Mouse (Mus musculus) cerebellum, adult (tissue): Measurements from ENCODE around the gene Serpinb2.
A peak's percentile ranks its signal among the peaks of the same experiment; 100 is the strongest.

Source experiments
- ATAC-seq: cut with Nextera tagmentation; 2 replicates; pipeline ENCODE4 v1.9.2; 2017; ENCODE audit warnings: mild to moderate bottlenecking, moderate library complexity, mixed read lengths; ENCODE audit not compliant: insufficient number of reproducible peaks, low FRiP score, low TSS enrichment

Gene Serpinb2

DNA sequence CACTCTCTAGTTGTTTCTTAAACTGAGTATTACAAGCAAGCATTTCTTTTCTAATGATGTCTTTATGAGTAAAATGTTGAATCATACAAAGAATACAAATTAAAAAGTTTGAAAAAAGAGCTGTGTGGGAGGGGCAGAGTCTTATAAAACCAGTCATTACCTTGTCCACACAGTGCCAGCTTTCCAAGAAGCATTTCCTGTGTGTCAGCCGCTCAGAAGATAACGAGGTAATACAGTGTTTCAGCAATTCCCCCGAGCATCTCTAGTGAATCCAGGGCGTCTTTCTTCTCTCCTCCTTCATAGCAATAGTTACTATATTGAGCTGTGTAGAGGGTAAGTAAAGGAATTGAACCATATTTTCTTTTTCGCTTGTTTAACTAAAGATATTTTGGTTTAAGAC is at the start of gene Serpinb2:
Serpinb2 (plus strand) TSS at position 172 of the 400 bp plus-strand sequence.
- peak; percentile 48; the same call in 1 of the 2 replicates for ATAC-seq

DNA sequence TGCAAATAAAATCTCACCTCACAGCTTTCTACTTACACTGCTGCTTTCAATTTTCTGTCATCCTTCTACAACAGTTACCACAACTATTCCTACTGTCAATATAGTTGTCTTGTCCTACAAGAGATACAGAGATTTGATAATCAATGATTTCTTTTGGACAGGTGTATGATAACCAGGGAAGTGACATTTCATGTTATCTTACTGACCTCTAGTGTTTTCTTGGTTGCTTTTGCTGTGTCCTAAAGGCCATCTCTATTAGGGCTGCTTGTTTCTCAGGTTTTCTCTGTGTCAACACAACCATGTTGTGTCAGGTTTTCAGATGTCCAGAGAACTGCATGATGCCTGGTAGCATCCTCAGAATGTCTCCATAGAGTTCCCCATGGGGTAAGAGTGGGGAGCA is 31.3 kb upstream of the Serpinb2 start:
- no peak for ATAC-seq

DNA sequence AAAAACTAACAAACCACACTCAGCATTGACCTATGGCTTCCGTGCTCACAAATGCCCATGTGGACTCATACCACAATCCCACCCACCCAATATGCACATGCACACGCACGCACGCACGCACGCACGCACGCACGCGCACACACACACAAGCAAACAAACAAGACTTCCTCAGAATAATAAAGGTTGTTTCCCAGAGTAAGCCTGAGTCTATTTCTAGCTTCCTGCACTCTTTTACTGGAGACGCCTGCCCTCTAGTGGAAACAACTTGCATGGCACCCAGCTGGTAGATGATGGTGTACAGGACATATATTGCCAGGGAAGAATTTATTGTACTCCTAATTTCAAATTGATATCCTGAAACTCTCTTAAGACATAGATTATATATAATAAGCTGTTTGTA is 29.8 kb upstream of the Serpinb2 start:
- ATAC-seq: peak; percentile 59

DNA sequence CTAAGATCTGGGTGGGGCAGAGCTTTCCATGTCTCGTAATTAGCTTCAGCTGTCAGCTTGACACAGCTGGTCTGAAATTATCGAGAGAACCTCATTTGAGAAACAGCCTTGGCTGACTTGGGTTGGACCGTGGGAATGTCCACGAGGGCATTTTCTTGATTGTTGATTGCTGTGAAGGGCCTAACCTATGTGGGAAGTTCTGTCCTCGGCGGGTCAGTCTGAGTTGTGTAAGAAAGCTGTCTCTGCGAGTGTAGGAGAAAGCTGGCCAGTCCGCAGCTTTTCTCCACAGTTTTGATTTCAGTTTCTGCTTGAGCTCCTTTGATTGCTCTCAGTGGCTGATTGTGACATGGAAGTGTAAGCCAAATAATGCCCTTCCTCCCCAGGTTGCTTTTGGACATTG is 21.6 kb upstream of the Serpinb2 start:
- ATAC-seq: no peak

DNA sequence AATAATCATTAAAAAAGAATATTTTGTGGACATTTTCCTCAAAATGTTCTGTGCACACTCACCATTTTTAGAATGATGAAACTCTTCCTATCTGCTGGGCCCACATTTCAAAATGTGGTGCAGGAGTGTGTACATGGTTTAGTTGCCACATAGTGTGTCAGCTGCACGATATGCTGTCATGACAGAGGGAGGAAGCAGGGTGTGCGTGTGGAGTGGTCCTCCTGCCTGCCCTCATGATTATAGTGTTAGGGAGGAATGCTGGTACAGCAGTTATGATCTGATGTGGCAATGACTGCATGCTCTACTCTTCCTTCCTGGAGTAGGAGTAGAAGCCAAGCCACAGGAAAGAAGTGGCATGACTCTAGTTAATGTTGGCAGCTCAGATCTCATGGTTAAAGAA is 14.4 kb upstream of the Serpinb2 start:
- no peak for ATAC-seq

DNA sequence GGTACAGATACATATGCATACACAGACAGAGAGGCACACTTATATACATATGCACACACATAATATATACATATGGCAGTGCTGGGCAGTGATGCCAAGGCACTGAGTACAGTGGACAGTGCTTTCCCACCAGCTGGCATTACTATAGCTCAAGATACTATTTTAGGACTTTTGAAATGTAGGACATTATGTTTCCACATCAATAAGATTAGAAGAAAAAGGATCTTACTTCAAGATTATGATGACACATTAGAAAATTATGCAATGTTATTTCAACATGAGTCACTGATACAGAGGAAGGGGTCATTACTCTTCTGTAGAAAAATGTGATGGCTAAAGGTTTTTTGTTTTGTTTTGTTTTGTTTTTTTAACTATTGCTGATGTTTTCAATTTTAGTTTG is 9.2 kb upstream of the Serpinb2 start:
- no peak for ATAC-seq

DNA sequence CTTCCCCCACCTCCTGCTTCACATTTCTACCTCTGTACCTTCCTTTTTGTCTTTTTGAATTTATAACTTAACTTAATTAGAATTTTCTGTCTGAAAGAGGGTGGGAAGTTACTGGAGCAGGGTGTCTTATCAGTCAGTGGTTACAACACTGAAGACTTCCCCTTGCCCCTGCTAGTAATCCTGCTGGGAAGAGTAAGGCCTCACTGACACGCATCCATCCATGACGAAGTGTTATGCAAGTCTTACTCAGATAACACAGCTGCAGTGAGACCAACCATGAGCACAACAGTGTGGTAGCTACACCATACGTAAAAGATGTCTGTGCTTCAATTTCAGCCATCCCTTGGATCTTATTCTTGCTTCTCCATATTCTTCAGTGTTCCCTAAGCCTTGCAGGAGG is 7.9 kb upstream of the Serpinb2 start:
- no peak for ATAC-seq

DNA sequence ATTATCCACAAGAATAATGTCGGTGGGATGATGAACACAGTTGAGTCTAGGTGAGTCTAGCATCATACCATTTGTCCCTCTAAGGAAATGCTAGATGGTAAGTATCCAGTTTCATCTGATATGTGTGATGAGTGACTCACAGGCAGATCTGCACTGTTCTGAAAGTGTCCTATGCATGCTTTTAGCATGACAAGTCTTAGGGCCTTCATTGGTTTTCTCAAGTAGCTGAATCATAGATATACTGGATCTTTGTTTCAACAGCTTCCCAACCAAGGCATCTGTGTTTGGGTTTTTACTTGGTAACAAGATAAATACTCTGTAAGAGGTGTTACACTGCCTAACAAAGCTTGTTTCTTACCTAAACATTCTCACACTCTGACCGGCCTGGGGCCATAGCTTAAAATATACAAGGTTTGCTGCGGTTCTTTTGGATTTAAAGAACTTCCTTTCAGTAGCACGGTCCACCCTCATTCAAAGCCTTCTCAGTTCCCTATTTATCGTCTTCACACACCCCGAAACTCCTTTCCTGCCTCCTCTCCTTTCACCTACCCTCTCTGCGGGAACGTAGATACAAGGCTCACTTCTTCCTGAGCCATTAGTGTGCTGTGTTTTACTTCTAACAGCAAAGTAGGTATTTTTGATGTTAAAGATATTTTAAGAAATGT is 5.2 kb upstream of the Serpinb2 start:
- ATAC-seq: no peak

DNA sequence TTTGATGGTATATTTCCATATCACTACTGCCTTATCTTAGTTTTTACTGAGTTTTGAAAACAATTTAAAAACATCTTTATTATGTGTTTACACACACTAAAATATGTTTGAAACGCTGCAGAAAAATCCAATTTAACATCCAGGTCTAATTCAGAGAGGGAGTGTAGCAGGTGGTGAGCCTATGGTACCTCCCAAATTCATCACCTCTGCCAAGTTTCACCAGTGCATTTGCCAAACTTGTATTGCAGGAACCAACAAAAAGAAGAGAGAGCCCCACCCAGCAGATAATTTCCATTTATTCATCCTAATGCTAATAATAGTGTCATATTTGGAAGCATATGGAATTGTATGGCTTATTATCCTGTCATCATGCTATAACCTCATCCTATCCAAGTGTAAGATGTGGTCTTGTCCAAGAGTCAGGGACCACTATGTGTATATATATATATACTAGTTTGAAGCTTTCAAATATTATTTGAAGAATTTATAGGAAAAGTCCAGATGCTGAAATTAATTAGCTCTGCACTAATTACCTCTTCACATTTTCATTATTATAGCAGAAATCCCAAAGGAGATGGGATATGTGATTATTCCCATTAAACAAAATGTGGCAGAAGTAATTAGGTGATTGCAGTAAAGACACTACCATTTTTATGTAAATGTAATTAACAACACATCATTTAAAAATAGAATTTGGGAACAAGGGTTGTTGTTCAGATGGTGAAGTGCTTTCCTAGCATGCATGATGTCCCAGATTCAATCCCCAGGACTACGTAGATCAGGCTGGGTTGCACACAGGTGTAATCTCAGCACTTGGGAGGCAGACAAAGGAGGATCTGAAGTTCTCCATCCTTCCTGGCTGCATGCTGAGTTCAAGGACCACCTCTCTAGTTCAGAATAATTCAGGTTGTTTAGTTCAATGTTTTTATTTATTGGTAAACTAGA is 1.2 kb downstream of the Serpinb2 start:
- peak; percentile 85 for ATAC-seq

DNA sequence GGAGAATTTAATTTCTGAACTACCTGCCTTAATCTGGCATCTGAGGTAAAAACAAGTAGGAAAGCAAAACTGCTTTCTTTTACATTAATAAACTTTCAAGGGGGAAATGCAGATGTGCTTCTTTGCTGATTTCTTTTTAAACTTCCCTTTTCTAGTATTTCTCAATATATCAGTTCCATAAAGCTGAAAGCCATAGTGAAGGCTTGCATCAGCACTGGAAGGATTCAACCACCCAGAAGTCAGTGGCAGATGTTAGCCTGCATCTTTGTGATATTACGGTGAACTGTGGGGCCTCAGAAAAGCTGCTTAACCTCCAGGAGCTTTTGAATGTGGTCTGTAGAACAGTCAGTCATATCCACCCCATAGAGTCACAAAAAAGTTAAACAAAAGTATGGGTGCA is 2.3 kb downstream of the Serpinb2 start:
- no peak for ATAC-seq

DNA sequence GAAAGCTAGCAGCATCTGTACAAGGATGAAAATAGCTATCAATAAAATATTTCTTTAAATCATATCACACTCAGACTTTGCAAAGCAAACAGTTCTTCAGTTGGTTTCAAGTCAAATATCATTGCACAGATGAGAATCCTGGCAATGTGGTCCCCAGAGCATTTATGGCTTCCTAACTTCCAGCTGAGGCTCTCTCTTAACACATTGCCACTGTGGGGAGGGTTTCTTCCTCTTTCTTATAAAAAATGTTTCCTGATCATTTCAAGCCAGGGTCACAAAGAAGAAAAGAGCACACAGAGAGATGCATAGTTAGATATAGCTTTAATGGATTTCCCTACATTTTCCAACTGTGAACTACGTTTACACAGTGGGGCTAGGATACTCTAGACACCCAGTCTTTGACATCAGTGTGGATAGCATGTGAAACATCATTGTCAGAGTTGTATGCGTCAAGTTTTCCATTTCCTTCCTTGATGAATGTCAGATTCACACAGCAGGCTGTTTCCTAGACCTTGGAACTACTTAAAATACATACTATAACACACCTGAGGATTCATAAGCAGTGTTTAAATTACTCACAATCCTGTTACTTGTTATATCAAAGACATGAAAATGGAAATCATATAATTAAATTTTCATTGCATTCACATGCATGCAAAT is 4.7 kb downstream of the Serpinb2 start:
- ATAC-seq: no peak

DNA sequence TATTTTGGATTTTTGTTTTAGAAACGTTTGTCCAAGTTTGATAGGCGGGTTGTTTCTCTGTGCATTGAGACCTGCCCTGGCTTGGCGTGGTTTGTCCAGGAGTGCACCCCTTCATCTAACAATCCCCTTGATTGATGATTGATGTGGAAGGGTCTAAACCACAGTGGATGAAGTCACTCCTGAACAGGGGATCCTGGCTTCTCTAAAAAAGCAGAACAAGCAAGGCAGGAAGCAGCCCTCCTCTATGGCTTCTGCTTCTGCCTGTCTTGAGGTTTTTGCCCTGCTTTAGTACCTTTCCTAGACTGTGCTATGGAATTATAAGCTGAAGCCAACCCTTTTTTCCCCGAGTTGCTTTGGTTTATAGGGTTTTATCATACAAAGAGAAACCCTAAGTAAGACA is 14.4 kb downstream of the Serpinb2 start:
- no peak for ATAC-seq

DNA sequence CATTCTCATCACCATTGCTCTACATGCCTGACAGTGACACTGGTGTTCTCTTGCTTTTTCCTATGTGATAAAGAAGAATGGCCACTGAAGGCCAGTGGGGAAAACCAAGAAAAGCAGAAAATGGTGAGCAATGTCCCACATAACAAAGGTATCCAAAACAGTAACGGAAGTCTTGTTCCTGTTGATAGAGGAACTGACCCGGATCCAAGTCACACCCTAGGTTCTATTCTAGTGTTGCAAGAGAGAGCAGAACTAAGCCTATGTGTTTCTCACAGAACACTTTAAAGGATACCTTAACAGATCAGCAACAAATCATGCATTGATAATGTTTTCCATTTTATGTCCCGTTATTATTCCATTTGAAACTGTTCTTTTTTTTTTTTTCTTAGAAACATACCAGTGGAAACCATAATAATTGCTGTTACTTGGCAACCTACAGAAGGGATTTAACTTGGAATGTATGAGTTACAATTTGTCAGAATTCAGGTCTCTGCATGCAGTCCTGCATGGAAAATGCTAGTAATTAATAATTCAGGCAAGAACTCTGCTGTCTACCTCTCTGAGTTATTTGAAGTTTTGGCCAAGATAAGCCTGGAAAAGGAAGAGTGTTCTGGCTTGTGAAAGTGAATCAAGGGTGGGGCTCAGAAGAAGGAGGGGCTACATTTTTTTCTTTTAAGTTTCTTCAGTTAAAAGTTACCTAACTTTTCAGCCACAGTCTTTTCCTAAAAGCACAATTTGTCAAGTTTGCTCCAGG is 17.3 kb downstream of the Serpinb2 start:
- ATAC-seq: no peak

DNA sequence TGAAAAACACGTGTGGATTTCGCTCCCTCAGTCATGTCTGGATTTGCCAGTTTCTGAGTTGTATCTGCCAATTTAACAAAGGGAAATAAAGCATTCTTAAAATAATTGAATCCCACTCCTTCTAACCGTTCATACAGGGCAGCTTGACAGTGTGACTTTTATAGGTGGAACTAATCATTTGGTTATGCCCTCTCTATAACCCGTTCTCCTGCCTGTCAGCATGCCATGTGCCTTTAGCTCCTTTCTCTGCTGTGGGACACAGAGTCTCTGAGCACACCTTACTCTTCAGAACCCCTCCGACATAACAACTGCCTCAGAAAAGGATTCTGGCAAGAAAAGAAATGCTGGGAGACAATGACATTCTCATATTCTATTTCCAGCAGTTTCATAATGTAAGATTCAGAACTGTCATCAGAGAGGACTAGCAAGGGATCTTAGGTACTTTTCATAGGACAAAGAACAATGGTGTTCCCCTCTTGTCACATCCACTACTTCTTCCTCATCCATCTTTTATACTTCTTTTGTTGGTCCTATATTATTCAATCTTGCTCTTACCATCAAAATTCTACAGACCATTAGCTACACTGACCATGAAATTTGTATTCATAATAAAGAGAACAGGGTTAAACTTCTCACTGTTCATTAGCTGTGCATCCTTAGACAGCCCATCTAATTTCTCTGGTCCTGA is 18.3 kb downstream of the Serpinb2 start:
- ATAC-seq: no peak

DNA sequence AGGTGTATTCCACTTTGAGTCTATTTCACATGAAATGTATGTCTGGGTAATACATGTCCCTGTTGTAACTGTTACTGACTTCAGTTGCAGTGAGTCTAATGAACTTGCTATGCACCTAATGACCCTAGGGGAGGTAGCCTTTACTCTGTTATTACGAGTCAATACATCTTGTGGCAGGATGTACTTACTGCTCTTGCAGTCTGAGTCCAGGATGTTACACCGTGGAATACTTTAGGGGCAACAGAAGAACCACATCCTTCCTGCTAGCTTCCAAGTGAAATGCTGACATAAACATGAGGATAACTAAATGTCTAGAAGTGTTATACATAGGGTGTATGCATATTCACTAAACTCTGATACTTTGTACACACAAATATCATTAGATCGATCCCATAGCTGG is 22.5 kb downstream of the Serpinb2 start:
- ATAC-seq: no peak

DNA sequence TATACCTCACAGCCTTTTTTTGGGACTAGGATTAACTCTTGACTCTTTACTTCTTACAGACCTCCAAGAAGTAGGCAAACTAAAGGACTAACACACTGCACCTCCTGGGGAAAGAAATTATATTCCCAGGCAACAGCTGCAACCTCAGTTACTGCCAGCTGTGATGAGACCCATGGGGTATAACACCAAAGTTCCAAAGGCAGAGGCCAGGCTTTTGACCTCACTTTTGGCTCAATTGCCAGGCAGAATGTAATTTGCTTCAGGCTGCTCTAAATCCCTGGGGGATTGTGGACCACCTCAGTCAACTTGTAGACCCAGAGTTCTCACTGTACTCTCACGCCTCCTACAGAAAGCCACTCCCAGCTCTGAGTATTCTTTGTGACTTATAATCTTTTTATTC is 26.2 kb downstream of the Serpinb2 start:
- no peak for ATAC-seq

DNA sequence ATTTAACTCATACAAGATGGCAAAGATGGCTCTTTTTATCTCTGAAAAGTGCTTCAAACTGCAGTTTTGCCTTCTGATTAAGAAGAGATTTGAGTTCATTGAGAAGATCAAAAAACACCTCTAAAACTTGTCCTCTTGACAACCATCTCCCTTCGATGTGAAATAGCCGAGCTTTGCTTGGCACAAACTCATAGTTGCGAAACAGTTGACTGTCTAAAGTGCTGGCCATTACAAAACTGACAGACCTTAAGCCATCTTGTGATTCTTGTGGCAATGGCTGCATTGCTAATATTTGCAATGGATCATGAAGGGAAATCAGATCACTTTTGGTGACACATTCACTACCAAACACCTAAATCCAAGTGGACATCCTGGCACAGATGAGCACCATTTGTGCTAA is 48.3 kb downstream of the Serpinb2 start:
- ATAC-seq: no peak

DNA sequence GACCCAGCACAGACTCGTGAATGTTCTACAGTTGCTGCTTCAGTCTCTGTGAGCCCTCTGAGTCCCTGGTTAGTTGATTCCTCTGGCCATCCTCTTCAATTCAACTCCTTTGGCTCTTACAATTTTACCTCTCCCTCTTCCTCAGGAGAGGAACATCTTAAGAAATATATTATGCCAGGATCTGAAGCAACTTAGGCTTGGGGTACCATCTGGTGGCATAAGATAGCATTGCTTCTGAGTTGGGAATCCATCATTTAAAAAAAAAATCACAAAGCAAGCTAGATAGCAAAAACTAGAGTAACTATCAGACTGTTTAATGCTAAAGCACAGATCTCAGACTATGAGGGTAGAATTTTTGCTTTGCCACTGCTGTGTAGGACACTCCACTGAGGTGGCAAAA is 50.9 kb downstream of the Serpinb2 start:
- ATAC-seq: no peak

DNA sequence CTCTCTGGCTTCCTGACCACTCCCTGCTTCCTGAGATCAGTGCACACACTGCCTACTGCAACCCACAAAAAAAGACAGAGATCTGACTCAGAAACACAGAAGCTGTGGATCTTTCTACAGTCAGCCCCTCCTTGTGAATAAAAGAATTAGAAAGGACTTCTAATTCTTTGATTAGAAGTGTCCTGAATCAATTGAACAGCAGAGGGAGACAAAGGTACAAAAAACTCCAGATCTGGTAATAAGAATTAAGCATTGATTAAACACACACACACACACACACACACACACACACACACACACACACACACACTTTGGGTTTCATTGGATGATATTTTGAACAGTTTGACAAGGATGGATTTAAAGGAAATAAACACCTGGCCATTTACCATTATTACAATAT is 54.4 kb downstream of the Serpinb2 start:
- peak; percentile 61; the same call in 1 of the 2 replicates for ATAC-seq

DNA sequence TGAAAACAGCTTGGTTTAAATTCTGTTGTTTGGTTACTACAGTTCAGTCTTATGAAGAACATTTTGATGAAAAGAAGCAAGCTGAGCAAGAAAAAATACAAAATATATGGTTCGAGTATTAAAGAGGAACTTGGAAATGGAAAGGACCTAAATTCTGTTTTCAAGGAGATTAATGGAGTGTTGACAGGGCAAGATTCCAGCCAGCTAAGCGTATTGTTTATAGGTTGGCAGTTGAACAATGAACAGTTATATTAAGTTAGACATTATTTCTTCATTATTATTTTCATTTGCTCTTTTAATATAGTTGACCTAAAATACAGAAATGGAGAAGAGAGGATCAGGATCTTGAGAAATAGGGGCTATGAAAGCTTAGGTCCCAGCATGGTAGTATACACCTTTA is 64.9 kb downstream of the Serpinb2 start:
- no peak for ATAC-seq
